Mouse (Mus musculus) urinary bladder, adult 18-20 months (tissue): ENCODE data around the gene Abhd2.

Experiments used
- DNase-seq, 2 experiments: peaks; one replicate each; pipeline ENCODE4 v3.0.0; 2022; ENCODE audit warnings: low spot score in 2 of 2, mixed read lengths in 2 of 2

Gene Abhd2

GRCm38 (mm10) chr7:79375594-79375993, 102.6 kb downstream of the Abhd2 start:
- DNase-seq = no peak

- no peak for DNase-seq
Measured at GRCm38 (mm10) chr7:79376516-79377275, 103.7 kb downstream of the Abhd2 start.

- DNase-seq = no peak
Measured at GRCm38 (mm10) chr7:79386422-79387133, 113.6 kb downstream of the Abhd2 start, which contains the start of gene Rlbp1. Gene Rlbp1, minus strand, starts transcription at chr7:79387048.

GRCm38 (mm10) chr7:79387140-79387539, 114.1 kb downstream of the Abhd2 start:
- DNase-seq = no peak

GRCm38 (mm10) chr7:79387991-79388390, 115.0 kb downstream of the Abhd2 start:
- no peak for DNase-seq

GRCm38 (mm10) chr7:79388671-79389206, 115.7 kb downstream of the Abhd2 start:
- no peak for DNase-seq

- DNase-seq = no peak
Measured at GRCm38 (mm10) chr7:79390141-79390708, 117.2 kb downstream of the Abhd2 start.

GRCm38 (mm10) chr7:79391471-79391870, 118.5 kb downstream of the Abhd2 start:
- DNase-seq = no peak

GRCm38 (mm10) chr7:79391883-79392649, 119.1 kb downstream of the Abhd2 start, which contains the start of gene Fanci:
Gene Fanci, plus strand, starts transcription at chr7:79391929.
- DNase-seq = peak; percentile 86 to 93

GRCm38 (mm10) chr7:79392860-79393513, 120.0 kb downstream of the Abhd2 start:
- DNase-seq = no peak

GRCm38 (mm10) chr7:79393924-79394323, 120.9 kb downstream of the Abhd2 start:
- DNase-seq = no peak

- DNase-seq = no peak
Measured at GRCm38 (mm10) chr7:79394666-79395065, 121.7 kb downstream of the Abhd2 start.

GRCm38 (mm10) chr7:79395186-79395585, 122.2 kb downstream of the Abhd2 start:
- no peak for DNase-seq

GRCm38 (mm10) chr7:79397446-79397963, 124.5 kb downstream of the Abhd2 start:
- DNase-seq = peak in 1 of 2 experiments; percentile 19

- no peak for DNase-seq
Measured at GRCm38 (mm10) chr7:79398426-79398825, 125.4 kb downstream of the Abhd2 start.

- DNase-seq = no peak
Measured at GRCm38 (mm10) chr7:79398971-79399370, 126.0 kb downstream of the Abhd2 start.

GRCm38 (mm10) chr7:79400296-79400695, 127.3 kb downstream of the Abhd2 start:
- DNase-seq = no peak

GRCm38 (mm10) chr7:79414449-79415375, 141.7 kb downstream of the Abhd2 start:
- no peak for DNase-seq
